Mouse (Mus musculus) urinary bladder, postnatal 36 days (tissue): ENCODE measurements around the gene Gas6.
A peak's percentile ranks its signal among the peaks of the same experiment; 100 is the strongest.

ENCODE experiments used
- DNase-seq, 2 experiments: peaks; one replicate each; pipeline ENCODE4 v3.0.0; 2022; ENCODE audit warnings: low spot score in 2 of 2, mixed read lengths in 1 of 2

The Gas6 gene

DNA sequence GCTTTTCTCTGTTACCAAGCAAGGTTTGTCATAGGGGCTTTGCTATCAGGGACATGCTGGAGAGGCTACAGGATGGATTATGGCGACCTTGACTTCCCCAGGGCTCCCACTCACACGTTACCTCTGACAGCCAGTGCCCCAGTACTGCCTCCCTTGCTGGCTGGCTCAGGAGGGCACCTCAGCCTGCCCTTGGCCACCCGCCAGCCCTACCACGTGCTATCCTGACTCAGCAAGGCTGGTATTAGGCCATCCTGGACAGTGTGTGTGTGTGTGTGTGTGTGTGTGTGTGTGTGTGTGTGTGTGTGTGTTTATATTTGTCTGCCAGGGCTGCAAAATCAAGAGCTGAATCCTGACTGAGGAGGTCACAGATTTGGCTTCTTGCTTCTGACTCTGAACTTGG is 12.6 kb upstream of the Gas6 start:
- DNase-seq = peak; percentile 82 to 89

DNA sequence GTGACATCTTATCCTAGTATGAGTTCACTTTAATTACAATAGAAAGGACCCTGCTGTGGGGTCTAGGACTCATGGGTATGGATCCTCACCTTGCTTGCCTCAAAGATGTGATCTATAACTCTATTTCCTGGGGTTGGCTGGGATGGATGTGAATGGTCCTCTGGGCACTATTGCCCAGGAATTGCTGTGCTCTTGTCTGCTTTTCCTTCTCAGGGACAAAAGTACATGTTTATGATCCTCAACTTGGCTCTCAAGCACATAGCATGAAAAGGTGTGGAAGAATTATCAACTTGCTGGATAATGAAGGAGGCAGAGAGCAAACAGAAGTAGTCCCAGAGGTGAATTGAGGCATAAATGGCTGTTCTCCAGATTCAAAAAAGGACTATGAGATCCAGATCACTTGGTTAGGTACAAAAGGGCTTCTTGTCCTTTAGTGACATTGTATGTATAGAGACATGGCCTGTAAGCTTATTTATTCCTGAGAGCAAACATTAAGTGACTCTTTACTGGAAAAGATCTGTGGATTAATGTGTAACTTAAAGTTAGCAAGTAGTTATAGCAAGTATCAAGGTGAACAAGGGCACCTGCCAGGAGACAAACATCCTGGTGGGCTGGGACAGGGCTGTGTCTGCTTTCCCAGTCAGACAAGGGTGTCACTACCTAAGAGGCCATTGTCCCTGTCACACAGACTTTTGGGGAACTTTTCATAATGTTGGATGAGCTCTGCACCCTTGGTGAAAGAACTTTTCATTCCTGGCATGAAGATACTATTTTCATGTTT is 10.8 kb upstream of the Gas6 start:
- DNase-seq = no peak

DNA sequence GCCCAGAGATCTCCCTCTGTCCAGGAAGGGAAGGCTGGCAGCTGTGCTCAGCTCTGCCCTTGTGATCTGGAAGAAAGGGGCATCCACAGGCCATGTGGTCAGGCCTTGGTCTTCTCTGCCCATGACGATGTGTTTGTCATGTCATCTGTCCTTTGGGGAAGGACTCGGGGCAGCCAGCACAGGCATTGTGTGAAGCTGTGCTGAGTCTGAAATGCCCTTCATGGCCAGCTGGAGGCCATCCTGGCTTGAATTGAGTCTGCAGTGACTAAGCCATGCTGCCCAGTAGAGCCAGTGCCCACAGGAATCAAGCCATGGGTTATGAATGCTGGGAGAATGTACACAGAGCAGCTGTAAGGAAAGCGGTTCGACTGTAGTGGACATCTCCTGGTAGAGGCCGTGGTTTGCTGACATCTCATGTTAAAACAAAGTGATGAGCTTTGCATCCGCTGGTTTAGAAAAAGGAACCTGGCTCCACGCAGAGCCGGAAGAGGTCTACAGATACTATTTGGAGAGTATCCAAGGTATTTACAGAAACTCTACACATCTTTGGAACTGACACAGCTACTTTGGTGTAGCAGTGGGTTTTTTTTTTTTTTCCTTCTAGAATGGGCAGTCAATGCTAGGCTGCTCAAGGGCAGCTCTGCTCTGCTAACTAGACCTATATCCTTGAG is 9.8 kb upstream of the Gas6 start:
- no peak for DNase-seq

DNA sequence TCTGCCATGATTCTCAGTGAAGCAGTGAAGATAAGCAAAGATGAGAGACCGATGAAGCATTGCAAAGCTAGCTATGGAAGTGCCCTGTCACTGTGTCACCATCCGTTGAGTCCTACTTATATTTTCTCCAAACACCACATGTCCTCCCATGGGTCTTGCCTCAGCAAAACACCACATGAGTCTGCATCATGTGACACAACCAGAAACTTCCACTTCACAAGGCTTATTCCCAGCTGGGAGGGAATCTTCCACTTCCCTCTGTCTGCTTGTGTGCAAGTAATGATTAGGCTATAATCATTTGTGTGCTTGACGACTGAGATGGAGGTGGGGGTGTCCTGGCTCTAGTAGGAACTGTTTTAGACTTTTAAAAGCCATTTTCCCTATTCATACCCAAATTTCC is 6.9 kb upstream of the Gas6 start:
- DNase-seq = no peak

DNA sequence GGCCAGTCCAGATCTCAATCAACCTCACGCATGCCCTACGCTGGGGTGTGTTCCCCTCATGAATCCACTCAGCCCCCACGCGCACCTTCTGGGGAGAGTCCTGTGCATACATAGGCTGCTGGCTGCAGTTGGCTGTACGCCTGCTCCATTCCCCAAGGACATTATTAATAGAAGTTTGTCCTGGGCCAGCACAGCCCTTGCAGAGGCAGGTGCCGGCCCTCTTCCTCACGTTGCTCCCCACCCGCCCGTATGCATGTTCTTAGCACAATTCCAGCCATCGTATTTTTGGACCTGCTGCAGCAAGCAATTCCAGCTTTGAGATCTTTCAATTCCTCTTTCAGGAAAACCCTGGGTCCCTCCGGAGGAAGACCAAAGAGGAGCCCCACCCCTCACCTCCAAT is 1.3 kb downstream of the Gas6 start:
- peak in 1 of 2 experiments; percentile 45 for DNase-seq

DNA sequence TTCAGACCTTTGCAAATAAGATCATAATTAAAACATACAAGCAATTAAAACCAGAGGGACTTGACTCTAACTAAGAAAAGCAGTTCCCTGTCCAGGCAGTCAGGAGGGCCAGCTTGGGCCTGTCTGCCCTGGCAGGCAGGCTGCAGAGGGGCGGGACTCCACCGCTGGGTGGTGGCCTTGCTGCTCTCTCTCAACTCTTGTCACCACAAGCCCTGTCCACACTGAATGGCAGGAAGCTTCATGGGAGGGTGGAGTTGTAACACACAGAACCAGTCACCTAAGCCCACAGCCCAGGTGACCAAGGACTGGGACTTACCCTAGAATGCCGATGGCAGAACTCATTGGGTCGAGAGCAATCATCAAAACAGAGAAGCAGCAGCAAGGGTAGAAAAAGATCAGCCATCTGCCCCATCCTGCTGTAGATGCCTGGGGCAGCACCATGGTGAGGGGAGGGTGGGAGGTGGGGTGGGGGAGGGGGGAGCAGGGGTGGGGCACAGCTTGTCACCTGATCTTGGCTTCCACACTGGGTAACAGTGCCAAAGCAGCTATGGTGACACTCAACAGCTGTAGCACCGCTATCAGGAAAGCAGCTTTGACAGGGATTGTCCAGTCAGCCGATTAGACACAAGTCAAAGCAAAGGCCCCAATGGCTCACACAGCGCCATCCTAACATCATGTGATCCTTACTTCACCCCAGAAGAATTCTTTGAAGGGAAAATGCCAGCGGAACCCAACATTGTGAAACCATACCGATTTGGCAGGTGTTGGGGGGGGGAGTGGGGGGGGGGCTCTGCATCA is 1.9 kb downstream of the Gas6 start:
- peak; percentile 67 to 85 for DNase-seq

DNA sequence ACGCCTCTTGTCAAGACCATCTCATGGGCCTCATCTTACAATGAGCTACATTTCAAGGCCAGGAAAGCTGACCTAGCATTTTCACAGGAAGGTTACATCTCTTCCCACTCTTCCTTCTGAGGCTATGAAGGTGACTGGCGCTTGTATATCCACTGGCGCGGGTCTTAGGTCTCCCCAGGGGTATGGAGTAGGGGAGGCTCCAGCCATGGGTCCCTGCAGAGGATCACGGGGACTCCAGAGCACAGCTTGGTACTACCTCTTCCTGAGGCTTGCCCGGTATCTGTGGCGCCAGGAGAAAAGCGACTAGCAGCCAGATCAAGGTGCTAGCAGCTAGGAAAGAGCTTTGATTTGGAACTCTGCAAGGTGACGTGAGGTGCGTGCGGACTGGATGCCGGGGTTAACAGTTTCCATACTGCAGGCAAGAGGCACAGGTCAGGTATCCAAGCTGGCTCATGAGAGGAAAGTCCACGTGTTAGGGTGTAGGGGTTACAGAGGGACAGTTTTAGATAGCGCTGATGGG is 2.7 kb downstream of the Gas6 start:
- DNase-seq = no peak

DNA sequence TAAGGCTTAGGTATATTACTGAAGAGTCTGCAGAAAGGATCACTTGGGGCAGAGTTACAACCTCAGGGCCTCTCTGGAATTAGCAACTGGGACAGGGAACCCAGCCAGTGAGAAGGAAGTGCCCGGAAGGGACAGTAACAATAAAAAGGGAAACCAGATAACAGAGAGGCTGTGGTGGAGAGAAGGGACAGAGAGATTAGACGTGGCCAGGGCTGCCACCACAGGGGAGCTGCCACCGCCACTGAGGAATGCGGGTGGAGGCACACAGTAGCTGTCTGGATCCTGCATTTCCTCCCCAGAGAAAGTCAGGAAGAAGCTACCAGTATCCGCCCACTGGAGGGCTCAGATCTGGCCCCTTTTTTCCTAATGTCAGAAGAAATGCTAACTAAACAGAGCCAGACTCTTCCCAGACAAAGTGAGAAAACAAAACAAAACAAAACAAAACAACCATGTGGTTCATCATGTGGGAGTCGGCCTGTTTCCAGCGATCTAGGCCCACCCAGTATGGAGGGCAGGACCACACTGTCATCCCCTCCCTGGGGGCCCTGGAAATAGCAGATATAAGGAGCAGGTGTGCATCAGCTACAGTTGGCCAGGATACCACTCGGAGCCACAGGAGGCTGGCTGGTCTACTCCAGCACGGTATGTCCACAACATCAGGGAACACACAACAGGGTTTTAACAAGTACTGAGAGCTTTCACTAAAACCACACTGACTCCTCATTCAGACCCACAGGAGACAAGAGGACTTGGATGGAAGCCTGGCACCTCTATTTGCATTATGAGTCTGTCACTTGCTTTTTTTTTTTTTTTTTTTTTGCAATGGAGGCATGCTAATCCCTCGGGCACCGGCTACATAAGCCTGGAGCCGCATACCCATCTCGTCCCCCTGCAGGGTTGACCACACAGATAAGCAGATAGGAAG is 4.0 kb downstream of the Gas6 start:
- DNase-seq = no peak

DNA sequence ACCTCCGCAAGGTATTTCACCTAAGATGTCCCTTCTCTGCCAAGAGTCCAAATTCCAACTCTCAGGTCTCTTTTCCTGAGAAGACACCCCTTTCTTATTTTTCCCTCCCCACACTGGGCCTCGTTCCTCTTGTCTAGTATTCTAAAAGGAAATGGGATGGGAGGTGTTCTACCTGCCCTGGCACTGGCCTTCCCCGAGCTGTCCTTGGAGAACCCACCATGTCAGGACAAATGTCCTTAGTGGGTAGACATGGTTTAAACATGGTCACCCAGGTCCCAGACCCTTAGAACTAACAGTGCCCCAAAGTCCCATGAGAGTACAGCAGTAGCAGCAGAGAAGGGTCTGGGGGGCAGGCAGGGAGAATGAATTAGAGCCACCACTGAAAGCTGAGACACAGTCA is 4.9 kb downstream of the Gas6 start:
- DNase-seq = no peak

DNA sequence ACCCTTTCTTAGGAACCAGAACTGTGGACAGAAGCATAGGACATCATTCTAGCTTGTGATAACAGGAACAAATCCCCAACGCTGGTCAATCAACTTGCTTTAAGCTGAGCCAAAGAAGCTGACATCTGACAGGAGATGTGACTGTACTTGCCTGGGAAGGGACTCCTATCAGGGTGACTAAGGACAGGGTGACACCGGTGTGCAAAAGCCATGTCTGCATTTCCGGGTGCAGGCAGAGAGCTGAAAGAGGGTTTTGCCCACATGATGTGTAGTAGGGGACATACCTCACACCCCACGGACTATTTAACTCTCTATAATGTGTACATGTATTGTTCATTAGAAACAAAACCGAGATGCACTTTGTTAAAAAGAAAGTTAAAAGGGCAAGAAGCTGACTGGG is 11.1 kb downstream of the Gas6 start:
- DNase-seq = no peak

DNA sequence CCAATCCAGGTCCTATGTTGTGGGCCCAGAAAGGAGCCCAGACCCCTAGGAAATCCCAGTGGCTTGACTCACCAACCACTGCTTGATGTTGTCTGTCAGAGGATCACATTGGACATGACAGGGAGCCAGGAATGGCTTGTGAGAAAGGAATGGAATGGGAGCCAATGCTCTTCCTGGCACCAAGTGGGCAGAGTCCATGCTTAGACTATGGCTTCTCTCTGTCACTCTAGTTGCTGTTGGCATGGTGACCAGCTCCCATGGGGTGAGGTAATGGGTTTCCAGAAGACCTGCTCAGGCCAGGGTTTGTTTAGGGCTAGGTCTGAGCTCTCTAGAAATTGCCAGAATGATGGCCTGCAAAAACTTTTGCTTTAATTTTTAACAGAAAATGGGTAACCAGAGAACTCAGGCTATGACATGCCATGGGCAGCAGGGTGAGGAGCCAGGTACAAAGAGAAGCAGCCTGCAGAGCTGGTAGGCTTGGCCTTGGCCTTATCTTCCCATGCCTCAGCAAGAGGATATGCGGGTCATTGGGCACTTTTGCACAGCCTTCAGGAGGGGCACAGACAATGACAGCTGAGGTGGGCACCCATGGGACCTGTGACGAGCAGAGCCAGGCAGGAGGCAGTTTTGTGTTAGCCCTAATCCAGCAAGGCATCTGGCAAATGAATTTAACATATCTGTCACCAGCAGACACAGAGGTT is 12.0 kb downstream of the Gas6 start:
- DNase-seq = no peak

DNA sequence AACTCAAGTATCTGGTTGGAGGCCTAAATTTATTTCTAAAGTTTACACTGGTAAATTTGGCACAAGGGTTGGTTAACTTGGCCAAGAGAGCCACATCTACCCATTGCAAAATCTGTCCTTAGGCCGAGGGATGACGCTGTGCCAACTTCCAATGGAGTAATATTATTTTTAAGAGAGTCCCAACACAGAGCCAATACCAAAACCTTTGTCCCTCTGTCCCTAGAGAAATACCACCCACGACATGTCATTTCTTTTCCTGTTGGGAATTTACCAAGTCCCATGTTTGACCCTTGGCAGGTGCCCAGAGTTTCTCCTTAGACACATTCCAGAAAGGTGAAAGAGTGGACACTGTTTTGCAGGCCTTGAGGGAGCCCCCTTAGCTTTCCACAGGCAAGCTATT is 12.7 kb downstream of the Gas6 start:
- DNase-seq = peak in 1 of 2 experiments; percentile 38

DNA sequence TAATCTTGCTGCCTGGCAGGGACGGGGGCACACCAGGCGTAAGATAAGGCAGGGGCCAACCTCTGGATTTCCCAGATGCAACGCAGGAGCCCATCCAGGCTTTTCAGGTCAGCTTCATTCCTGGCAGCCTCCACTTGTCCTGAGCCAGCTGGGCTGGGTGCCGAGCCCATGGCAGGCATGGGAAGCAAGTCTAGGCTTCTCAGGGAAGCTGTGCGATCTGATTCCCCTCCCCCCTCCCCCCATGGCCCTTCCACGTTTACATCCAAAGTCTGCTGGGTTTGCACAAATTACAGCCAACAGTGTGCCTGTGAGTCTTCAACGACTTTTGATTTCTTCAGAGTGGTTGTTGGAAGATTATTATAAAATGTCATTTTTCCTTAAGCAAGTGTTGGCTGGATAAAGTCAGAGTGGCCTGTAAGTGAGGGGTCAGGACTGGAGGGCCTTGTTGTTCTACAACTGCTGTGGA is 13.2 kb downstream of the Gas6 start:
- DNase-seq = peak in 1 of 2 experiments; percentile 49

DNA sequence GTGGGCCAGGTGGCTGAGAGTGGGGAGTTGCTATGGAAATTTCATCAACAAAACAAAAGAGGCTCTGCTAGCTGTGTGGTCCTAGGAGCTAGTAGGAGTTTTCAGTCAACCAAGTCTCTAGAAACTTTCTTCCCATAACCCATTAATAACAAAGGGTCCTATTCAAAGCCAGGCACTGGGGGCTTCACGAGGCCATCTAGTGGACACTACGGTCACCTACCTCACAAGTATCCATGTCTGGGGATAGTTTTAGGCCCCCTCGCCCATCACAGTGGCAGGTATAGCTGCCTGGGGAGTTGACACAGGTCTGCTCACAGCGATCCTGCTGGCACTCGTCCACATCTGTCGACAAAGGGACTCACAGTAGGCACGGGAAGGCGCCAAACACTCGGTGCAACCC is 18.4 kb downstream of the Gas6 start:
- no peak for DNase-seq

DNA sequence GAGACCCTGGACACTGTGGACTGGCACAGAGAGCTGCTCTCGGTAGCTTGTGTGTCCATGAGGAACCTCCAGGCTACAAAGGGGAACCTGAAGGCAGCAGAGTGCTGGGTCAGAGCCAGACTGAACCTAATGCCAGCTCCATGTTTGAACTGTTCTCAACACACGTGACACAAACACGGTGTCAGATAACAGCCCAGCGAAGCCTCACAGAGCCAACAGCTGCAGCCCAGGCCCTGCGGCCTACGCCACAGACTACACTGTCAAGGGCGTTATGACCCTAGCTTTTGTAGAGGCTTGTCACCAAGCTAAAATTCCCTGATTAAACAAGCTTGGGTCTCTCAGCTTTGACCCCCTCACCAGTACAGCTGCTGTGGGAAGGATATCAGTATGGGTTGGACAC is 22.0 kb downstream of the Gas6 start:
- no peak for DNase-seq

DNA sequence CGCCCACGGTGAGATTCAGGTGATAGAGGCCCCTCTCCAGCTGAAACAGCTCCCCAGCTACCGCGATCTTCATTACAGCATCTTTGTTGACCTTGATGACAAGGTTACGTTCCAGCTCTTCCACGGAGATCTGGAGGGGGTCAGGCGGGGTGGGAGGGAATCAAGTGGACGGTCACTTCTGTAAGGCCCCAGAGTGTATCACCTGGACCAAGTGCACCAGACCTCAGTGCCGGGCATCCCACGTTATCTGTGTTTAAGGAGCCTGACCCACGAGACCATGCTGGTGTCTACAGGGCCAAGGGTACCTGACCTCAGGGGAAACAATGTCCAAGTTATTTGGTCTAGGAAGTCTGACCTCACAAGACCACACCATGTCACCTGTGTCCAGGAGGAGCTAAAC is 22.8 kb downstream of the Gas6 start:
- no peak for DNase-seq

DNA sequence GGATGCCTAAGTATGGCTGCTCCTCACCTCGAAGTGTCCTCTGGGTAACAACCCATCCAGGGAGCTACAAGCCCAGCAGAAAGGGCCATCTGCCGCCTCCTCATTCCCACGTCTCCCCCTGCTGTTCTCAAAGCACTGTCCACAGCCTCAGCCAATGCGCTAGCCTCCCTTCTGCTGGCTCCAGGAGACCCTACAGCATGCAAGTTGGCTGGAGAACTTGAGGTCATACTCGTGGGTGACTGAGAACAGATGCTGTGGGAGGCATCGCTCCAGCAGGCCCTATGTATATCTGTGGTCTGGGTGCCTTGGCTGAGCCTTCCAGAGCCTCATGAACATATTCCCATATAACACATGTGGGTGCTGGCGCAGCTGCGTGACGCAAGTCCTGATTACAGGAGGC is 25.6 kb downstream of the Gas6 start:
- DNase-seq = no peak

DNA sequence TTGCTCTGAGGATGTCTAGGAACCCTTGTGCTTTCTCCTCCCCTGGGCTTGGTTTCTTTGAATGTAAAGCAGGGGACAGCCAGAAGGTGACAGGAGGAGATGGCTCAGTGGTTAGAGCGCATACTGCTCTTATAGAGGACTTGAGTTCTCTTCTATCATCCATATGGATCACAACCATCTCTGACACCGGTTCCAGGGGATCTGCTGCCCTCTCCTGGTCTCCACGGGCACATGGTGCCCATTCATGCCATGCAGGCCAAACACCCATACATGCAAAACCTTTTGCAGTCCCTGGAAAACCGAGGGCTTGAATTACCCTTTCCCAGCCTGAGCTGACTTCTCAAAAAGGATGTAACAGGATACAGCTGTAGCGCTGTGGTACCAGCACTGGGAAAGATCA is 27.3 kb downstream of the Gas6 start:
- DNase-seq = no peak

DNA sequence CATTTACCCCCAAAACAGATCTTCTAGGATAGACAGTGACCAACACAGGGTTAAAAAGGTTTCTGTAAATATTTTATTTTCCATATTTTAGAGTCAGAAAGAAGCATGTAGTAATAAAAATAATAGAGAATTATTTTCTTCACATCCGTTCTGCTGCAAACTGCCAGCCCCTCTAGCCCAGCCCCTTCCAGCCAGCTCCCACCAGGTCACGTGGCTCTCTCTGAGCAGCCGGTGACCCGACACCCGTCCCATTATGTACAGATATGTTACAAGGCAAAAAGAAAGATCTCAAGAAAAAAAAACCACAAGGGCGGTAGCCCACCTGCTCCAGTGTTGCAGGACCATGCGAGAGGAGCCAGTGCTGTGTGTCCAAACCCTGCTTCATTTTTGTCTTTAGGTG is 29.0 kb downstream of the Gas6 start:
- no peak for DNase-seq

DNA sequence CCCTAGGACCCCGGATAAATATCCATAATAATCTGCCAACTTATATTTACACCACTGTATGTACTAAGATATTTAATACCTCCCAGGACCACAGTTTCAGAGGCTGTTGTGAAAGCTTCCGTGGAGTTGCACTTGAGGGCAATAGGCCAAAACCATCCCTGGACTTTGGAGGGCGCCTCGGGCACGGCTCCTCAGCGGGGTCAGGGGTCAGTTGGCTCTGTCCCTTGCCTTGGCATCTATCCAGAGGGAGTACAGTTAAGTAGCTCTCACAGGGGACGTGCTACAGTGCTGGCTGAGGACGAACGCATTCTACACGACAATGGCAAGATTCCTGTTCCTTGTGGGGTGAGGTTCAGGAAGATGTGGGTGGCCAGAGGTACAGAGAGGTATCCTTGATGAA is 31.9 kb downstream of the Gas6 start:
- peak in 1 of 2 experiments; percentile 76 for DNase-seq

DNA sequence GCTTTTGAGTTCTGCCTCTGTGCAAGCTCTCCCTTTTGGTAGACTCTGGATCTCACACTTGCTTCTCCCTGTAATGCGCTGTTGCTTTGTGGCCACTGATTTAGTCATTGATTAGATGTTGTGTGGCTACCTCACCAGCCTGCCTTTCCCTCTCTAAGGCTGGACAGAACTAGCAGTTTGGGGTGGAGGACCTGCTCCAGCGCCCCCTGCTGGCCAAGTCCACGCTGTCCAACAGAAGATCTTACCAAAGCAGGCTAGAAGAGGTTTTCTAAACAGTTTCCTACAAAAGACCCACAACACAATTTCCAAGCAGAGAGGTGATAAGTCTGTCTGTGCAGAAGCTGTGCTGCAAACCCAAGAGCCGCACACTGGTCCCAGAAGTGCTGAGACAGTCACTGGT is 32.4 kb downstream of the Gas6 start:
- peak; percentile 59 to 74 for DNase-seq
